Mouse (Mus musculus) olfactory bulb, adult 2 months (tissue): ENCODE data around the gene Slc16a10.

Source experiments
- CTCF ChIP-seq: fragments of 200-500 bp; IDR thresholded peaks from 2 replicates; pipeline ENCODE4 v1.5.1; 2012; ENCODE audit warnings: low read depth, mild to moderate bottlenecking, low read length, moderate library complexity; ENCODE audit not compliant: insufficient read depth
- POLR2A ChIP-seq: fragments of 200-500 bp; IDR thresholded peaks from 2 replicates; pipeline ENCODE4 v1.6.1; 2012; ENCODE audit warnings: mild to moderate bottlenecking, low read depth, low read length, moderate library complexity; ENCODE audit not compliant: insufficient read depth

- TF ChIP-seq CTCF (no peak), POLR2A (no peak)
These were observed 19.7 kb upstream of the Slc16a10 start for GRCm38 (mm10) chr10:40161701-40162255.
